Mouse (Mus musculus) stomach, embryonic 15.5 days (tissue): ENCODE measurements around the gene Kif20b. TPM values are rescaled to one million over a fixed set of nuclear protein-coding genes. Genes with fewer than 3 reads are reported as not detected.
A peak's percentile ranks its signal among the peaks of the same experiment; 100 is the strongest.

Experiments used
- ATAC-seq: fragments of 200-750 bp; cut with Nextera tagmentation; 2 replicates; pipeline ENCODE4 v1.8.0; 2017; ENCODE audit warnings: low read depth, moderate number of reproducible peaks, moderate TSS enrichment; ENCODE audit not compliant: insufficient read depth, low FRiP score
- H3K27ac ChIP-seq: fragments of 300-500 bp; sonication (generic); 2 replicates; pipeline ENCODE4 v1.5.1; 2015; ENCODE audit warnings: mild to moderate bottlenecking, inconsistent platforms
- H3K27me3 ChIP-seq: fragments of 300-500 bp; sonication (generic); replicated peaks from 2 replicates; pipeline ENCODE4 v1.6.1; 2015; ENCODE audit warnings: inconsistent platforms
- H3K36me3 ChIP-seq: fragments of 300-500 bp; sonication (generic); 2 replicates; pipeline ENCODE4 v1.6.1; 2015; ENCODE audit warnings: inconsistent platforms
- H3K4me1 ChIP-seq: fragments of 300-500 bp; sonication (generic); 2 replicates; pipeline ENCODE4 v1.6.1; 2015; ENCODE audit warnings: inconsistent platforms
- H3K4me2 ChIP-seq: fragments of 300-500 bp; sonication (generic); 2 replicates; pipeline ENCODE4 v1.6.1; 2015; ENCODE audit warnings: mild to moderate bottlenecking, inconsistent platforms
- H3K4me3 ChIP-seq: fragments of 300-500 bp; sonication (generic); replicated peaks from 2 replicates; pipeline ENCODE4 v1.5.1; 2015; ENCODE audit warnings: inconsistent platforms
- H3K9ac ChIP-seq: fragments of 300-500 bp; sonication (generic); 2 replicates; pipeline ENCODE4 v1.6.1; 2015; ENCODE audit warnings: inconsistent platforms
- H3K9me3 ChIP-seq: fragments of 300-500 bp; sonication (generic); 2 replicates; pipeline ENCODE4 v1.6.1; 2016; ENCODE audit warnings: inconsistent platforms
- WGBS: fragments of 180-500 bp; shearing (Covaris S2); methylation state at CpG from one replicate; pipeline ENCODE4 v1.1.7; 2015; 5-methylcytosine and 5-hydroxymethylcytosine counted together
- polyA plus RNA-seq: library from polyadenylated mRNA; unstranded; fragments of >200 nt; fragmentation: Nextera tagmentation; extraction: Ambion mirVana; gene quantifications from 2 replicates; pipeline ENCODE4 v1.2.1, GENCODE M21; 2015

Gene Kif20b
- polyA plus RNA-seq, 1 experiment from 2014 or later, result 56.2 TPM

DNA sequence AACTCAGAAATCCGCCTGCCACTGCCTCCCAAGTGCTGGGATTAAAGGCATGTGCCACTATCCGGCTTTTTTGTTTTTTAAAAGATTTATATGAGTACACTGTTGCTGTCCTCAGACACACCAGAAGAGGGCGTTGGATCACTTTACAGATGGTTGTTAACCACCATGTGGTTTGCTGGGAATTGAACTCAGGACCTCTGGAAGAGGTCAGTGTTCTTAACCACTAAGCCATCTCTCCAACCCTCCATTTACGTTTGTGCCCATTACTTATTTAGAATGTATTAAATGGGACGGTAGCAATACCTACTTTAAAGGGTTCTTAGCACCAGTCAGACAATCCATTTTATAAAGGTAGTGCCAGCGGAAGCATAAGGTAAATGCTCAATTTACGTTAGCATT is 909 bp upstream of the Kif20b start:
- H3K9me3 ChIP-seq, result no peaks in the 10 kb centered on the region
- H3K27ac ChIP-seq, result peak overlapping the region; percentile 80; the same call in 1 of the 2 replicates
- H3K9ac ChIP-seq, result 0 out of 2 replicates have a peak overlapping the region, but pooled peaks have one; percentile 57
- 20% methylated on average over 7 of the region's 7 CpGs for WGBS
- no peaks in the 10 kb centered on the region for H3K36me3 ChIP-seq
- peak overlapping the region; percentile 74 for H3K4me2 ChIP-seq
- ATAC-seq, result no peak
- H3K4me1 ChIP-seq, result no peaks in the 10 kb centered on the region
- H3K4me3 ChIP-seq, result peak overlapping the region; percentile 78
- no peaks in the 10 kb centered on the region for H3K27me3 ChIP-seq

DNA sequence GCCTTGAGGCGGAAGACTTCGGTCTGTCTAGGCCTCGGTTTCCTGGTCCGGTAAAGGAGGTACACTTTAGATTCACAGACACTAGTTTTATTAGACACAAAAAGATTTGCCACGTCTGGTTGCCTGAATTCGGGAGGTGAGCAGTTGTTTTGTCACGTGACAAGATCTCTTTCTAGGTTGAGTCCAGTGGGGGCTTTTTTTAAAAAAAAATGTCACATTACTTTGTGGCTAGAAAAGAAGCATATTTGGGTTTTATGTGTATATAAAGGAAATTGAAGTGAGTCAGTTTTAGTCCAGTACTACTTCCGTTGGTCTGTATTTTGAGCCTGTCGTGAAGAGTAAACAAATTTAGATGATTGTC is 422 bp downstream of the Kif20b start:
- H3K27me3 ChIP-seq, result no peaks in the 10 kb centered on the region
- peak overlapping the region; percentile 78 for H3K4me3 ChIP-seq
- H3K9ac ChIP-seq, result peak overlapping the region; percentile 57
- no peak for ATAC-seq
- H3K27ac ChIP-seq, result peak overlapping the region; percentile 80
- no peaks in the 10 kb centered on the region for H3K4me1 ChIP-seq
- 0% methylated on average over 9 of the region's 9 CpGs for WGBS
- H3K36me3 ChIP-seq, result no peaks in the 10 kb centered on the region
- no peaks in the 10 kb centered on the region for H3K9me3 ChIP-seq
- peak overlapping the region; percentile 74 for H3K4me2 ChIP-seq

DNA sequence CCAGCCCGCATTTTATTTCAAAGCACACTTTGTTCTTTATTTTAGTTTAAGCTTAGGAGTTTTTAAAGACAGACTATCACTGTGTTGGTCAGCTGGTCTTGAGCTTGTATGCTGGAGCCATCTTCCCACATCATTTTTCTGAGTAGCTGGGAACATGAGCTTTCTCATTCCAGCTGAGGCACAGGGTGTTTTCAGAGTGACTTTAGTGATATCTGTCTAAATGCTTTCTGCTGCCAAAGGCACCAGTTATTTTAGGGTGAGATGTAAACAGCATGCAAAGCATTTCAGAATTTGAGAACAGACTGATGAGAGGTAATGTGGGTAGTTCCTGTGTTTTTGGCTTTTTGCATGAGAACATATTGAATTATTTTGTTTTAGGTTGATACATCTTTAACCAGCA is 25.0 kb downstream of the Kif20b start:
- no peaks in the 10 kb centered on the region for H3K27me3 ChIP-seq
- ATAC-seq, result no peak
- WGBS, result 93% methylated on average over 1 of the region's 1 CpGs
- no peak overlapping the region for H3K4me2 ChIP-seq
- H3K4me3 ChIP-seq, result no peak overlapping the region
- H3K4me1 ChIP-seq, result no peaks in the 10 kb centered on the region
- H3K9me3 ChIP-seq, result no peaks in the 10 kb centered on the region
- no peak overlapping the region for H3K27ac ChIP-seq
- no peak overlapping the region for H3K9ac ChIP-seq
- H3K36me3 ChIP-seq, result peaks cover 14% of the 10 kb centered on the region; the same call in 1 of the 2 replicates

DNA sequence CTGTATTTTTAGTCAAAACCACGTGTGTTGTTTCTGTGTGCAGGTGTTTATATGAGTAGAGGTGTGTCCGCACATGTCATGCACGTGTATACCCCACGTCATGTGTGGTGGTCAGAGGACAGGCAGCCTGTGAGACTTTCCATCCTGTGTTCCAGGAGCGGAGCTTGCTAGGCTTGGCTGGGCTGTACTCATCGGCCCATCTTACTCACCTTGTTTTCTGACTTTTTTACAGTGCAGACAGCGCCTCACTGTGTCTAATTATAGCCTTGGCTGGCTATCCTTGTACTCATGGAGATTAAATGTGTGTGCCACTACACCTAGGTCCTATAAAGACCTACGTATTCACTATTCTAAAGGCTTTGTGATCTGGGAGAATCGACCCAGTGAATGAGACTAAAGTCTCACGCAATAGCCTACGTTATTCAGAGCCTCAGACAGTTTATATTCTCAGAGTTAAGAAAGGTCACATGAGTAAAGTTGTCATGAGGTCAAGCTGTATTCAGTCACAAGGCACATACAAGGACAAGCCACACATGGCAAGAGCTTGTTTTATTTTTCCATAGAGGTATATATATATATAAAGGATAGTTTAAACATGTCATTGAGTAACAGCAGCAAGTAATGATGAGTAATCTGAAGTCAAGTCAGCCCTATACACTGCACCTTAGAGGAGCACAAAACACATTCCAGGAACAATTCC is 31.8 kb downstream of the Kif20b start:
- H3K4me1 ChIP-seq, result no peaks in the 10 kb centered on the region
- 93% methylated on average over 11 of the region's 11 CpGs for WGBS
- no peaks in the 10 kb centered on the region for H3K27me3 ChIP-seq
- H3K4me3 ChIP-seq, result no peak overlapping the region
- H3K9me3 ChIP-seq, result no peaks in the 10 kb centered on the region
- no peak overlapping the region for H3K27ac ChIP-seq
- no peak for ATAC-seq
- H3K9ac ChIP-seq, result no peak overlapping the region
- peaks cover 27% of the 10 kb centered on the region; the same call in 1 of the 2 replicates for H3K36me3 ChIP-seq
- H3K4me2 ChIP-seq, result no peak overlapping the region

DNA sequence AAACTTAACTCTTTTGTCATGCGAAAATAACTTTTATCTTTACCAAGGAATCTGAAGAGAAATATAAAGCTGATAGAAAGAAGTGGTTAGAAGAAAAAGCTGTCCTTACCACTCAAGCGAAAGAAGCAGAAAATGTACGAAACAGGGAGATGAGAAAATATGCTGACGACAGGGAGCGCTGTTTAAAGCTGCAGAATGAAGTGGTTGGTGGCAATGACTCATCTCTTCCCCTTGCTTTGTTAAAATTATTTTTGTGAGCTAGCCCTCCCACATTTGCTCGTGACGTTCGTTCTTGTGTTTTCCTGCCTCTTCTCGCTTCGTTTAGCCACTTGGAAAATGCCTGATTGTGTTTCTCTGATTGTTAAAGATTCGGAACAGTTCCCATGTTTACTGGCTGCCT is 37.2 kb downstream of the Kif20b start:
- no peak overlapping the region for H3K4me2 ChIP-seq
- H3K36me3 ChIP-seq, result peaks cover 9% of the 10 kb centered on the region; the same call in 1 of the 2 replicates
- H3K27ac ChIP-seq, result no peak overlapping the region
- no peaks in the 10 kb centered on the region for H3K9me3 ChIP-seq
- no peaks in the 10 kb centered on the region for H3K27me3 ChIP-seq
- no peaks in the 10 kb centered on the region for H3K4me1 ChIP-seq
- no peak overlapping the region for H3K4me3 ChIP-seq
- no peak for ATAC-seq
- no peak overlapping the region for H3K9ac ChIP-seq
- 86% methylated on average over 11 of the region's 11 CpGs for WGBS

DNA sequence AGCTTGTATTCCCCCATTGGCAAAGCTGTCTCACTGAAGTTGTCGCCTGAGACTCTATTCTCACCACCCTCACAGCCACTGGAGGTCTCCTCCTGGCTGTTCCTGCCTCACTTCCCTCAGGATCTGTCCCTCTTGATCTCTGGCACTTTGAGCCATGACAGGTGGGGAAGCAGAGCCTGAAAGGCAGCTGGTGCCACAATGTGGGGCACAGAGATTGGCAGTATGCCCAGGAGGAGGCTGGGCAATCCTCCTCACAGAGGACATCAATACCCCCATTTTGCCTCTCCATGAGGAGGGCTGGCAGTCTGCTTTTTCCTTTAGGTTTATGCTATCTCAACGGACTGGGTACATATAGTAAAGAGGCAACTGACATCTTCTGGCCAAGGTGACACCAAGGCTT is 62.6 kb downstream of the Kif20b start:
- Histone ChIP-seq H3K4me1 (no peaks in the 10 kb centered on the region), H3K9me3 (no peaks in the 10 kb centered on the region), H3K4me3 (no peak overlapping the region), H3K36me3 (no peaks in the 10 kb centered on the region), H3K27me3 (no peaks in the 10 kb centered on the region), H3K9ac (no peak overlapping the region), H3K27ac (no peak overlapping the region), H3K4me2 (no peak overlapping the region)
- no peak for ATAC-seq
- 63% methylated on average over 2 of the region's 2 CpGs for WGBS

DNA sequence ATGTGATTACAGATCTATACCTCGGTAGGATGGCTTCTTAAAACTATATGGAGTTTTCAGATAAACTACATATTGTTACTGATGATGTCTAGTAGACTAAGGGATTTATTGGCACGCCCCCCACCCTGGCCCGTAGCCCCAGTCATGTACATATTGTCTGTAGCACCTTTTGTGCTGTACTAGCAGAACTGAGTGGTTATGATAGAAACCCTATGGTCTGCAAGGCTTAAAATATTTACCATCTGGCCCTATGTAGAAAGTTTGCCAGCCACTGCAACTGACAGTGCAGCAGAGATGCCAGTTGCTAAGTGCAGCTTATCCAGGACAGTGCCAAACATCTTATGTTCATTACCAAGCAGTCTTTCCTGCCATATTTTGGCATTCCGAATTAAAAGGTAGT is 68.3 kb downstream of the Kif20b start:
- Histone ChIP-seq H3K36me3 (no peaks in the 10 kb centered on the region), H3K9me3 (no peaks in the 10 kb centered on the region), H3K27me3 (no peaks in the 10 kb centered on the region), H3K27ac (no peak overlapping the region), H3K4me1 (no peaks in the 10 kb centered on the region), H3K9ac (no peak overlapping the region), H3K4me3 (no peak overlapping the region), H3K4me2 (no peak overlapping the region)
- 66% methylated on average over 4 of the region's 4 CpGs for WGBS
- no peak for ATAC-seq

DNA sequence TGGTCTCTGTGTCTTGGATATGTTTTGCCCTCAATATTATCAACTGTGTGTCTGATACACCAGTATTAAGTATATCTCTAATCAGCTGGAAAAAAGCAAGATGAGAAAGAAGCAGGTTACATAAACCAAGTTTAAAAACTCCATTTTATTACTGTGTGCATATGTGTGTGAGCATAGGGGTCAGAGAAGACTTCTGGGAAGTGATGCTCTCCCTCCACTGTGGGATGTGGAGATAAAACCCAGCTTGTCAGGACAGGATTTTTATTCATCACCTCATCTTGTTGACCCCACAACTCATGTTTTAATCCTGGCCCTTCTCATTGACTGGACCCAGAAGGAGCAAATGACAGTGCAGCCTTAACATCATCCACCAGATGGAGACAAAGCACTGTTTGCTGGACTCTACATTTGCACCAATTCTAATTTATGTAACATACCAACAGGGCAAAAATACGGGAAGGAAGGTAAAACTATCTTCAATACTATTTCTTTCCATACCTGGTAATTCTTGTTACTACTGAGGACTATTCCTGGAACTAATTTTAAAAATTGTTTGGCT is 70.9 kb downstream of the Kif20b start:
- H3K4me3 ChIP-seq, result no peak overlapping the region
- no peaks in the 10 kb centered on the region for H3K4me1 ChIP-seq
- WGBS, result 14% methylated on average over 1 of the region's 1 CpGs
- 0 out of 2 replicates have a peak, but pooled peaks have one; percentile 31 for ATAC-seq
- H3K27ac ChIP-seq, result no peak overlapping the region
- no peaks in the 10 kb centered on the region for H3K27me3 ChIP-seq
- no peaks in the 10 kb centered on the region for H3K36me3 ChIP-seq
- H3K4me2 ChIP-seq, result no peak overlapping the region
- no peaks in the 10 kb centered on the region for H3K9me3 ChIP-seq
- no peak overlapping the region for H3K9ac ChIP-seq

DNA sequence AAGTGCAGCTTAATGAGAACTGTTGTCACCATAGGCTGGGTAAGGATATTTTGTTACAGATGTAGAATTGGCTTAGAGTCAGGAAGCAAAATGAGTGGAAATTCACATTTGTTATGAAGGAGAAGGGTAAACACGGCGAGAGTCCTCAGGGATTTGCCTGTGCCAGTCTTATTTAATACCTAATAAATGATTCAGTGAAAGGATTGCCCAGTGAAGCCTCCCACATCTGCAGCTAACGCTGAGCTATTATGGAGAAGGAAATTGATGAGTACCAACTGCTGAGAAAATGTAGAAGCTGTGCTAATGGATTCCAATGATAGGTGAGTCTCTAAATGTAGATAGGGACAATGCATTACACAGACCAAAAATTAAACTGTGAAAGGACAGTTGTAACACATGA is 92.9 kb downstream of the Kif20b start:
- no peak for ATAC-seq
- WGBS, result 55% methylated on average over 3 of the region's 3 CpGs
- H3K27me3 ChIP-seq, result no peaks in the 10 kb centered on the region

DNA sequence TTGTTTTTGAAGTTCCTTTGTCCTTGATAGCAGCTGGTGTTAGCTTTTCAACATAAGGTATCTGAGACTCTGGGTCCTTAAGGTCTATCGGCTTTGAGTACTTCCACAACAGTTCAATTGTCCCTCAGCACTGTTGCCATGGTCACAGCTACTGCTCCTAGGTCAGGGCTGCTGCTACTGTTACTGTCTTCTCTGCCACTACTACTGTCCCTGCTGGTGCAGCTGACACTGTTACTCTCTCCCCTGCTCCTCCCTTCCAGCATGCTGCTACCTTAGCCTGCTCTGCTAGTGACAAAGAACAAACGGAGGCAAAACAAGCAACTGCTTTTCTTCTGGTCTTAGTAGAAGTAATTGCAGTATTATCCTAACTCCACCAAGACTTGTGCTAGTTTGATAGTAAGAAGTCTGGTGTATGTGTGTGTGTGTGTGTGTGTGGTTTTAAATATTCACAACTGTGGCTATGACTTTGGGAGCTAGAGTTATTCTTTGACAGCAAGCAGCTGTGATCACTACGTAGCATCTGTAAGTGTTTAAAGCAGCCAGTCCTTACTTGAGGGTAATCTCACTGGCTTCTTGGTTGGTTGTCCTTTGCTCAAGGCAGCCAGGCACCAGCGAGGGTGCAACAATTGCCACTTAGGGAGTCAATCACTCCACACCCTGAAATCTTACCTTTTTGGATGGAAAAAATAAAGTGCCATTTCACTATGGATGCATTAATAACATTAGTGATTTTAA is 95.5 kb downstream of the Kif20b start:
- no peak overlapping the region for H3K4me2 ChIP-seq
- H3K27ac ChIP-seq, result no peak overlapping the region

More for the DNA sequence above, 92.9 kb downstream of the Kif20b start:
- Histone ChIP-seq H3K36me3 (no peaks in the 10 kb centered on the region), H3K4me2 (no peak overlapping the region), H3K9me3 (no peaks in the 10 kb centered on the region), H3K4me1 (no peaks in the 10 kb centered on the region), H3K27ac (no peak overlapping the region), H3K9ac (no peak overlapping the region), H3K4me3 (no peak overlapping the region)

DNA sequence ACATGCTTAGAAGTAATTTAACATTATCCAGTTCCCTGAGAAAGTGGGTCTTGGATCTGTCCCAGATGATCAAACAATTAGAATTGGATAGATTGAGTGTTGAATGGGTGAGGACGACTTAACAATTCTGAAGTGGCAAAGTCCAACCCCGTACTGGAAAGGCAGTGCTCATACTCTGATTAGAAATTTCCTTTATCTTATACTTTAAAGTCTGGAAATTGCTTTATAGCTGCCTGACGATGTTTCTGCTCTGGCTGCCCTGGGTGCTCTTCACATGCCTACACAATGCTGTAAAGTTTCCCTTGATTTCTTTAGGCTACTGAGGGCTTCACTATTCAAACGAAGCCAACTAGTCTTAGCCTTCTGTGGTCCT is 96.0 kb downstream of the Kif20b start:
- Histone ChIP-seq H3K4me1 (no peaks in the 10 kb centered on the region), H3K27ac (no peak overlapping the region), H3K36me3 (no peaks in the 10 kb centered on the region), H3K4me2 (no peak overlapping the region), H3K9me3 (no peaks in the 10 kb centered on the region), H3K4me3 (no peak overlapping the region), H3K27me3 (no peaks in the 10 kb centered on the region), H3K9ac (no peak overlapping the region)
- 65% methylated on average over 4 of the region's 4 CpGs for WGBS
- ATAC-seq, result no peak

More for the DNA sequence above, 95.5 kb downstream of the Kif20b start:
- Histone ChIP-seq H3K9me3 (no peaks in the 10 kb centered on the region), H3K27me3 (no peaks in the 10 kb centered on the region), H3K4me3 (no peak overlapping the region), H3K4me1 (no peaks in the 10 kb centered on the region), H3K36me3 (no peaks in the 10 kb centered on the region), H3K9ac (no peak overlapping the region)
- WGBS, result 53% methylated on average over 4 of the region's 4 CpGs
- no peak for ATAC-seq
